Mouse (Mus musculus) frontal cortex, postnatal 36 days (tissue): ENCODE measurements around the gene Zfyve1.
"Not testable (repeated sequence)": the region's sequence is repeated elsewhere in the genome, so short reads cannot be mapped to it uniquely, and the experiment has no call there.

ENCODE experiments used
- DNase-seq, 2 experiments: peaks; one replicate each; pipeline ENCODE4 v3.0.0; 2022; ENCODE audit warnings: low spot score in 2 of 2

The Zfyve1 gene

DNA sequence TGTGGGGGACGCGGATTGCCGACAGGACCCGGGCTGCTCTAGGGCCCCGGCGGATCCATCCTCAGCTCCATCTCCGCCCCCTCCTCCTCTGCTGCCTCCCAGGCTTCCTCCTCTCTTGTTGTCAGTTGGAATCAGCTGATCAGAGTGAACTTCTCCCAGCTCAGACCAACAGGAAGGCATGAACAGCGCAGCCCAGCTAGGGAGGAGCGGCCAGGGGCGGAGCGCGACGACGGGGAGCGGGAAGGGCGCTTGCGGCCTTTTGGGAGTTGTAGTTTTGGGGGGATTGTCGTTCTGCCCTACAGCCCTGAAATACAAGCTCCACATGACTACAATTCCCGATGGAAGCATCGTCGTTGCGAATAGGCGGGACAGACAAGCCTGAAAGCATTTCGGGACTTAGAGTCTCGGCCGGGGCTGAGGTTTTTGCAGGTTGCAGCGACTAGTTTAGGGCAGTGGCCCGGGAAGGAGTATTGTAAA, at the start of gene Zfyve1:
Zfyve1 (minus strand) TSS at position 198 of the 477 bp plus-strand sequence.
- peak; percentile 95 to 96 for DNase-seq

DNA sequence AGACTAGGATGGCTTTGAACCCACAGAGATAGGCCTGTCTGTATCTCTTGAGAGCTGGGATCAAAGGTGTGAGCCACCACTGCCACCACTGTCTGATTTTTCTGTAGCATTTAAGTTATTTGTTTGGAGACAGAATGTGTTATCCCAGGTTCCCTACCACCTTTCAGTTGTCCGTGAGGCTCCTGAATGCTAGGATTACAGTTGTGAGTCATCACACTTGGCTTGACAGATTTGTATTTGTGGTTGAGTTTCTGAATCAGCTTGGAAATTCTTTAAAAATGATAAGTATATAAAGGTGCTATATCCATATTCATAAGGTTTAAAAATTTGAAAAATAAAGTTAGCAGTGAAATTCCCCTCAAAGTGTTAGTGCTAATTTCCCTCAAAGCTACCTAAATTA, 46.1 kb upstream of the Zfyve1 start:
- no peak for DNase-seq

DNA sequence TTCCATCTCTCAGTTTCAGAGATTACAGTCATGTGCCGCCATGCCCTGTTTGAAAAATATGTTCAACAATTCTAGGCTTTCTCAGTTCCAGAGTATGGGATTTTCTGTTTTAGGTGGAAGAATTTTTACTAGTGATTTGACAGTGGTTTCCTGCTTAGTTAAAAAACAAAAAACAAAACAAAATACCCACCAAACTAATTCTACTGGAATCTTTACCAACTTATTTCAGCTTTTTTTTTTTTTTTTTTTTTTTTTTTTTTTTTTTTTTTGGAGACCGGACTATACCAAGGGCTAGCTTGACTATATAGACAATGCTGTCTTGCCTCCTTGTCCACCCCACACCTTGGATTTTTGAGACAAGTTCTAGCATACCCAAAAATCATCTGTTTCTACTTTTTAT, 44.2 kb upstream of the Zfyve1 start:
- no peak for DNase-seq

DNA sequence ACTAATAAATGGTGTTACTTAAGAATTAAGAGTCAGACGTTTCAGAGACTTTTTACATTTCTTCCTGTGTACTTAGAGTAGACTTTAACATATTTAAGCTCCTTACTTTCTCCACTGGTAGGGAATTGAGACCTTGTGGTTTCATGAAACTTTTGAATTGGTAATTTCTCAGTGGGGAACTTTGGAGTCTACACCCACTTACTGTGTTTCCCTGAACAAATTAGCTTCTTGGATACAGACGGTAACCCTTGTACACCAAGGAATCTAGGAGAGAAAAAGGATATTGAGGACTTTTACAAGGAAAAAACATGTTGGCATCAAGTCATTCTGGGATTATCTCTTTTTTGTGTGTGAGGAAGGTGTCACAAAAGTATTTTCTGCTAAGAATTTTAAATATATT, 36.8 kb upstream of the Zfyve1 start:
- no peak for DNase-seq

DNA sequence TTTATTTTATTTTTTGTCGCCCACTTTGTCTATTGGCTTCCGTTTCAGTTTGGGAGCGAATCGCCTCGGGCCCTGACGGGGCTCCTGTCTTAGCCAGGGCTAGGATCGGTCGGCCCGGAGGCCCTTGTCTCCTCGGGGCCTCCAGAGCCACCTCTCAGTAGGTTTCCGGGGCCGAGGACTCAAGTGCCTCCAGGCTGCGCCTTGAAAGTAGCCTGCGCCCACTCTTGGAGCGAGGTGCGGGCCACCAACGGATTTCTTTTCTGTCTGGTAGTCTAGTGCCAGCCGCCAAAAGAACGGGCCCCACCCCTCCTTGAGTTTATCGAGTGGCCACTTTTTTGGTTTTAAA, 35.6 kb upstream of the Zfyve1 start:
- DNase-seq, result peak; percentile 46 to 56

DNA sequence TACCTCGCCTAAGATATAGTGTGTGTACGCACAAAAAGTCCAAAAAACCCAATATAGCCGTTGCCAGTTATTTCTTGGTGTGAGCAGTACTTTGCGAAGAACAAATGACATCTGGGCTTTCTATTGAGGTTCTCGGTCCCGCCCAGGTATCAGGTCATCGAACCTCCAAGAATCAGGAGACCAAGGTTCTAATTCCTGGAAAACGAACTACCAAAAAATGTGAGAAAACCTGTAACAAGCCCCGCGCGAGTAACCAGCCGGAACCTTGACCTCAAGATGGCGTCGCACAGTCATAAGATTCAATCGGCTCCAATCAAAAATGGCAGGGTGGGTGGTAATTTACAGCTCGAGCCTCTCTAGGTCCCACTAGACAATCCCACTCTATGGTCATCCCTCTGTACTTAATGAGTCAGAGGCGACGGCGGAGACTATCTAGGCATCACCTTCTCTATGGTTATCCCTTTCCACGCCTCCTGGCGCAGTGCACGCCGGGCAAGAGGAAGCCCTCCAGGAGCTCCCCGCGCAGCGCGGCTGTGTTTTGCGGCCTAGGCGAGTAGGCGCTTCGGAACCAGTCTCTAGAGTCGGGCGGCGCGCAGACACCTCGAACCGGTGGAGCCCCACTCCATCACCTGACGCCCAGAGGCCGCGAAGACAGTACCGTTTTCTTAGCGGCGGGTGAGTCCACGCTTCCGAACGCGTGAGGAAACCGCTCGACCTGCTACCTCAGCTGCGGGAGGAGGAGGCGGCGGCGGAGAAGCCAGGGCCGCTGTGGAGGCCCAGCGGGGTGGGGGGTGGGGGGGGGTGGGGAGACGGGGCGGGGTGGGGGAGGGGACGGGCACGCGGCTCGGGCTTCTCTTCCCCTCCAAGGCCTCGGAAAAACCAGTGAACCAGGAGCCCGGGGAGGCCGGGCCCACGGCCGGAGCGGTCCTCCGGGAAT, 35.0 kb upstream of the Zfyve1 start:
- DNase-seq, result peak; percentile 97

DNA sequence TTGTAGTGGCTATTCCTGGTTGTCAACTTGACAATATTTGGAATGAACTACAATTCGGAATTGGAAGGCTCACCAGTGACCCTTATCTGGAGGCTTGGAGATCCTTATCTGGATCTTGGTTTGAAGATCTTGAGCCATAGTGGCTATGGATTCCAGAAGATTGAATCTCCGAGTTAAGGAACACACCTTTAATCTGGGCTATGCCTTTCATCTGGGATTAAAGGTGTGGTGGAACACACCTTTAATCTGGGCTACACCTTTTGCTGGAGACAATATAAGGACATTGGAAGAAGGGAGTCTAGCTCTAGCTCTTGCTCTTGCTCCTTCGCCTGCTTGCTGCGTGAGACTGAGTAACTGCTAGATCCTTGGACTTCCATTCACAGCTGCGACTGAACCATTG, 33.9 kb upstream of the Zfyve1 start, which contains the start of gene Rbm25:
Rbm25 (plus strand) TSS at position 301 of the 400 bp plus-strand sequence.
- DNase-seq, result not testable (repeated sequence)

DNA sequence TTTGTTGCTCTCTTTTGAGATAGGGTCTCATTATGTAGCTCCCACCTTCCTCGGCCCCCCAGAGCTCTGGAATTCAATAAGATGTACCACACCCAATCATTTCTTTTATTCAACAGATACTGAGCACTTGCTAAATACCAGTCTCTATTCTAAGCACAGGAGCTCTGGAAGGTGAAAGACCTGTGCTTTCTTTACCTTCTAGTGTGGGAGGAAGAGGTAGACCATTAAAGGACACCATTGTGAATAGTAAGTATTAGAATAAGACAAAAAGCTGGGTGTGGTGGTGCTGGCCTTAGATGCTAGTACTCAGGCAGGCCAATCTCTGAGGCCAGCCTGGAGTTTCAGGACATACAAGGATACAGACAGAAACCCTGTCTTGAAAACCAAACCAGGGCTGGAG, 27.3 kb upstream of the Zfyve1 start:
- no peak for DNase-seq

DNA sequence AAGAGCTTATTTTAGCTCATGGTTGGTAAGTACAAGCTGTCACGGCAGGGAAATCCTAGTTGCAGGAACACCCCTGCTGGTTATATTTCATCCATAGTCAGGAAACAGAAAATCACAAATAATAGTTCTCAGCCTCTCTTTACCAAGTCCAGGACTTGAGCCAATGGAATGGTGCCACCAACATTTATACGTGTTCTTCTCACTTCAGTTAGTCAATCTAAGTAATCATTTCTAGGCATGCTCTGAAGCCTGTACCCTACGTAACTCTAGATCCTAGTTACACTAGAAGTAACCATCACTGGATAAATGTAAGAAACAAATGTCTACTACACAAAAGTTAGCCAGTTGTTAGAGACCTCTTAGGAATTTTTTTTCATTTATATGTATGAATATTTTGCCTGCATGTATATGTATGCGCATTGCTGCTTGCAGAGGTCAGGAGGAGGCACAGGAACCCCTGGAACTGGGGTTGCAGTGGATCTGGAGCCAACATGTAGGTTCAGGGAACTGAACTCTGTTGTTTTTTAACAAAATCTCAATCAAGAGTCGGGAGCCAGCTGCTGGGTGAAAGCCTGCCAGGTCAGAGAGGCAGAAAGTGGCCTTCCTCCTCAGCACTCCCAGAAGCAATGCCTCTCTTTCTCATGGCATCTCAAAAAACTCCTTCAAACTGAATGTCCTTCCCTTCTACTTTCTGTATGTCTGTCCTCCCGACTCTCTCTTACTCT, 25.2 kb upstream of the Zfyve1 start:
- DNase-seq, result no peak

DNA sequence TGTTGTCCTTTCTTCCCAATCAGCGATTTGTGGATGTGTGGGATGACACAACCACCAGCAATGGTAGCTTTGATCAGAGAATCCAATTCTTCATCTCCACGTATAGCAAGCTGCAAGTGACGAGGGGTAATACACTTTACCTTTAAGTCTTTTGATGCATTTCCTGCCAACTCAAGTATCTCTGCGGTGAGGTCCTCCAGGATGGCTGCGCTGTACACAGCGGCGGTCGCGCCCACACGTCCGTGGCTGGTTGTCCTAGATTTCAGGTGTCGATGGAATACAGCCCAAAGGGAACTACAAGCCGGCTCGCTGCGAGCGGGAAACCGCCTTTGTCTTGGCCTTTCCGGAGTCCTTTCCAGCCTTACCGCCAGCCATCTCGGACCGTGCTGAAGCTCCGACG, 23.7 kb upstream of the Zfyve1 start:
- not testable (repeated sequence) for DNase-seq

DNA sequence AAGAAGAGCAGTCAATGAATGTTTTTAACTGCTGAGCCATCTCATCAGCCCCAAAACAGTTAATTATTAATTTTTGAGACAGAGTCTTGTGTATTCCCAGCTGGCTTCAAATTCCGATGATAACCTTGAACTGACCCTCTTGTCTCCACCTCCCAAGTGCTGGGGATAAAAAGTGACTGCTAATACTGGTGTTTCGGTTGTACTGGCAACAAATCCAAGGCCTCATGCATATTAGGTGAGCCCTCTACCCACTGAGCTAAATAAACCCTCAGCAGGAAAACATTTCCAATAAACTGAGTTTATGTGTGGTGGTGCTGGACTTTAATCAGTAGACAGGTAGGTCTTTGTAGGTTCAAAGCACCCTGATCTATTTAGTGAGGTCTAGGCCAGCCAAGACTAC, 22.0 kb upstream of the Zfyve1 start:
- DNase-seq, result no peak

DNA sequence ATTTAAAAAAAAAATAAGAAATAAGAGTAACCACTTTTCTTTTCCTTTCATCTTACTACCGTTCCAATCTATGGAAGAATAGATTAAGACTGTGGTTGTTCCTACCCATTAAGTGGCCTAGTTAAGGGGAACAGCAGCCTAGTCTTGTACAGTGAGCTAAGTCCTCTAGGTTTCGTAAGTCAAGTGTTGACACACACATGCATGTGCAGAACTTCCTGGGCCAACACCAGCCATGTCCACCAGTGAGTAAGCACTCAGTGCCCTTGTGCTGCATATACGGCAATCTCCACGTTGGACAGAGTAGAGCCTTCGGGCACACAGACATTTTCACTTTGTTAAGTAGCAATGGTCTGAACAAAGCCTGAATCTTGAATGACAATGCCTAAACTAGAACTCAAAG, 20.2 kb upstream of the Zfyve1 start:
- DNase-seq, result no peak

DNA sequence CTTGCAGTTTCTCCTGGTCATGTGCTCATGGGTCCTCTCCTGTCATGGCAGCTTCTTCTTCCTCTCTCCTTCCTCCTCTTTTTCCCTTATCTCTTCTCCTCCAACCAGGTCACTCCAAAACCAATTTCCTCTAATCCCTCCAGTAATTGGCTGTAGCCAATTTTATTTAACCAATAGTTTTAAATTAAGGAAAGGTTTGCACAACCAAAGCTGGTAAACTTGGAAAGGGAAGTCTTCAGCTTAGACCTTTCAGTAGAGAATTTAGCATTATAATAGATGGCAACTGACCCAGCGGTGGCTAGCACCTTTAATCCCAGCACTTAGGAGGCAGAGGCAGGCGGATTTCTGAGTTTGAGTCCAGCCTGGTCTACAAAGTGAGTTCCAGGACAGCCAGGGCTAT, 9.4 kb upstream of the Zfyve1 start:
- DNase-seq, result not testable (repeated sequence)

DNA sequence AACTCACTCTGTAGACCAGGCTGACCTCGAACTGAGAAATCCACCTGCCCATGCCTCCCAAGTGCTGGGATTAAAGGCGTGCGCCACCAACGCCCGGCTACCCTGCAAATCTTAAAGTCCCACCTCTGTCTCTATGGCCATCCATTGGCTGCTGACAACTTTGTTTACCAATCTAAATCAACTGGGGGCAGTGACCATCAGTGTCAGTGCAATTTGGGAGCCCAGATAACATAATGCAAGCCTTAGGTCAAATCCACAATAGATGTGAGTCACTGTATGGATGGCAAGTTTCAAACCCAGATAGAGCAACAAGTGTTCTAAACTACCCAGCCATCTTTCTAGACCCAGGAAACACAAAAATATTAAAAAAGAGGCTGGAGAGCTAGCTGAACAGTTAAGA, 5.3 kb upstream of the Zfyve1 start:
- DNase-seq, result no peak

DNA sequence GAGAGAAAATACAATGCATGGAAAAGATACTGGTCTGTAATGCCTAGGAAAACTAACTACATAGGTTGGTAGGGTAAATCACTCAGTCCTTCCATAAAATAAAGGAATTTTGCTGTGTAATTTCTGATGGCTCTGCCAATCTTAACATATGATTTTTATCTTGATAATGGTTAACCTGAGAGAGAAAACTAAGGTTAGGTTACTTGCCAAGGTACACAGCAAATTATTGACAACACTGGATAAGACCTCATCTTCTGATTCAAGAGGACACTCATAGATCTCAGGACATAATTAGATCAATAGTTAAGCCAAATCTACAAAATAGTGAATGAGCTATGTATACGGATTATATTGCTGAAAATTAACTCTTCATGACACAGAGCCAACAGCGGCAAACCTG, 859 bp upstream of the Zfyve1 start:
- DNase-seq, result no peak

DNA sequence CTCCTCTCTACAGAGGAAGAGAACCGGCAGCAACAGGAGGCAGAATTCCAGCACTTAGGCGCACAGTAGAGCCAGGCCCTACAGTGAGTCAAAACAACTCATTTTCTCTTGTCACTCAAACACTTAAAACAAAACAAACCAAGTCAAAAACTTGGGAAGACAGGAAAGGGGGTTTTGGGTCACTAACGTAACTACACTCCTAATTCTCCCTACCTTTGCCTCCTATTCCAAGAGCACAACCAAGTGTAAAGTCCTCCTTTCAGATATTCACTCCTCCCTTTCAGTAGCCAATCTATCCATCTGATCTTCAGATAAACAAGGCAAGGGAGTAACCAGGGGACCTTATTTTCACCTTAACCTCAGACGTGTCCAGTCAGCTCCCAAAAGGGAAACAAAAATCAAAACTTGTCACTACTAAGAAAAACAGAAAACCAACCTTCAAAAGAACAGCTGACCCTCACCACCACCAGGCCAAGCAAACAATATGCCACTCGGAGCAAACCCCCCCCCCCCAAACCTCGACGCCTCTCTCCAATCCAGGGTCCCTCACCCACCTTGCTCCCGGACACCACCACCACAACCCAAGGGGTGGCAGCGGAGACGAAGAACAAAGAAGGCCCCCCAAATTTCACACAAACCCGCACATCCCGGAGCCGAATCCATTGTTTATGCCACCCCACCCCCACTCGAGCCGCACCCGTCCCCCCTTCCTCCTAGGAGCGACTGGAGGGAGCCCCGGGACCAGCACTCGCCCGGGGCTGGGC, 649 bp downstream of the Zfyve1 start:
- DNase-seq, result no peak

DNA sequence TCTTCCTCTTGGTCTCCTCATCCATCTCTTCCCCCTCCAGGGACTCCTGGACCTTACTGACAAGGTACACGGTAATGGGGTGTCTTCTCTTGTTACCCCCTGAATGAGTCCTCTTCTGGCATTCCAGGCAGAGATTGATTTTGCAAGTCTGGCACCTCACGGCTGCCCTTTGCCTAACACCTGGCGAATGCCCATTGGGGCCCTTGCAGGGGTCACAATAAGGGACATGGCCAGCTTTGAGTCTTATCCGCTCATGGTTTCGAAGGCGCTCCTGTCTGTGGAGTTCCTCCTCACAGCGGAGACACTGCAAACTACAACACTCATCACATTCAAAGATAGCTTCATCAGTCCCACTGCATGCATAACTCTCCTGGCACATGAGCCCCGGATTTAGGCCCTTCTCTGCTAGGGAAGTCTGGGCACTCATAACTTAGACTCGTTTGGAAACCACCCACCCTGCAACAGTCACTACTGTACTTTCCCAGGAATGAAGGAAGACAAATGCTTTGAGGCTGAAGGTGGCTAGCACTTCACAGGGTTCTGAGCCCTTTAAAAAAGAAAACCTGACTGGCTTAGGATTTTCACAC, 2.5 kb downstream of the Zfyve1 start:
- peak; percentile 9 to 36 for DNase-seq

DNA sequence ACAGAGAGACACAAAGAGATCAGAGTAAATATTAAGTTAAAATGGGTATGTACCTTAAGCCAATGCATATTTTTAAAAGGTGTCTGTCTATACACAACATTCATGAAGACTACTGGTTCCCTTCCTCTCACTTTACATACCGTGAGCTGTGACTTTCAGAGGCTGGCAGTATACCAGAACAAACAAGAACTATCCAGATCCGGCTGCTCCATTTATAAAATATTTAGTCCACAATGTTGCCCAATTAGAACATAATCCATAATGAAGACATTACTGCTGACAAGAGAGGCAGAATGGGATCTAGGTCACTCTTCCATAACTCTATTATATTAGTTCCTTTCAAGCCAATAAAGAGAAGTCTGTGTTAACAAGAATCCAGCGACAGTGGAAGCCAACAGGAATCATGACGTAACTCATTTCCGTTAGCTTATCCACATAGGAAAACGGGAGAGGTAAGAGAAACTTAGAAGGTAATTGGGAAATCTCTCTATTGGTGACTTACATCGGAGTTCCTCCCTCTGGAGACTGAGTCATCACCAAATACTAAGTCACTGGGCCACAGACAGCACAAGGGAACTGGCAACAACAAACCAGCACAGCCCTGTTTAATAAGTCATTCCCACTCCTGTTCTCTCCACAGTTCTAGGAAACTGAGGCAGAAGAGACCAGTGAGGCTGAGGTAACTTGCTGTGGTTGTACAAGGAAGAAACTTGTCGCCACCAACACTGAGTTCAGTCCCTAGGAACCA, 5.1 kb downstream of the Zfyve1 start:
- no peak for DNase-seq

DNA sequence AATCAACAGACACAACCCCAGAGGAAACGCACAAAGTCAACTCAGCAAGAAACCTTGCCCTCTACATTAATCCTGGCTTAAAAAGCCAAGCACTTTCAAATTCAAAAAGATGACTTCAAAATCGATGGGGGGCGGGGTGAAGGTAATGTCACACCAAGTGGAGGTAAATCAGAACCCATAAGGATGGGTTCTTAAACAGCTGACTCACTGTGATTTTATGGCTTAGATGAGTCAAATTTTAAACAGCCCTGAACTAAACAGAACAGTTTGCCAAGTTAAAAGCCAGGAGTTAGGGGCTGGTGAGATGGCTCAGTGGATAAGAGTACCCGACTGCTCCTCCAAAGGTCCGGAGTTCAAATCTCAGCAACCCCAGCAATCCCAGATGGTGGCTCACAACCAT, 10.4 kb downstream of the Zfyve1 start:
- DNase-seq, result no peak

DNA sequence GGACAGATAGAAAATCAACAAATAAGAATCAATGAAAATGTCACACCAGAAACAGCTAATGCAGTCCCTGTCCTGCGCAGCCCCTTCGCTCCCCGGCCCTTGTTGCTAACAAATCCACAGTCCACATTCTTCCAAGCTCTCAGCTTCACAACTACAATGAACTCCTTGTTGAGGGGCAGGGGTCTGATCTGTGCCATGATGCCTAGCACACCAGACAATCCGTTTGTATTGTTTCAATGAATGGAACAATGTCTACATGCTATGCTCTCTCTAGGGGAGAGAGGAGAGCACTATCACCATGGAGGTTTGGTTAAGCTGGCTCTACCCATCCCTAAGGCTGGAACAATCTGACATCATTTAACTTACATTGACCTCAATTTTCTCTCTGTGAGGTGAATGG, 14.3 kb downstream of the Zfyve1 start:
- no peak for DNase-seq

DNA sequence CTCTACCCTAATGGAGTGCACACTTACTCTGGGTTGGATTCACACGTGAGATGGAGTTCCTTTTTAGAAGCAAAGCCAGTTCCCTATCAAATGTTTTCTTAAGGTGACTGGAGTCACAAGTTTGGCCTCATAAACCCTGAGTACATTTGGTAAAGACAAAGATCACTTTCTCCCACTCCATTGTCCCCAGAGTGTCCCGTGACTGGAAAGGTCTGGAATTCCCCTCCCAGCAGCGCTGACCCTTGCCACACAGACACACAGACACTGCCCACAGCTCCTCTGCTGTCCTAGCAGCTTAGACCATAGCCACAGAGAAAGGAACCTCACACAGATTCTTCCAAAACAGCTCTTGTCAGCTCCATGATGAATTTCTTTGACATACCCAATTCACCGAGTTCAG, 14.9 kb downstream of the Zfyve1 start:
- no peak for DNase-seq
